Mouse (Mus musculus) heart, adult 11 months (tissue): ENCODE data around the gene Tlcd2.
"Not testable (repeated sequence)": the region's sequence is repeated elsewhere in the genome, so short reads cannot be mapped to it uniquely, and the experiment has no call there.

Source experiments
- DNase-seq: peaks from one replicate; pipeline ENCODE4 v3.0.0; 2022

Gene Tlcd2

GRCm38 (mm10) chr11:75450304-75450908 is 11.1 kb upstream of the Tlcd2 start:
- peak; percentile 85 for DNase-seq

GRCm38 (mm10) chr11:75450936-75451335 is 10.6 kb upstream of the Tlcd2 start:
- DNase-seq: peak; percentile 92

- peak; percentile 91 for DNase-seq
These were observed 9.4 kb upstream of the Tlcd2 start for GRCm38 (mm10) chr11:75452081-75452480.

- peak; percentile 90 for DNase-seq
These were observed 8.5 kb upstream of the Tlcd2 start for GRCm38 (mm10) chr11:75452812-75453557.

- peak; percentile 99 for DNase-seq
These were observed 7.3 kb upstream of the Tlcd2 start, which contains the start of gene Wdr81 for GRCm38 (mm10) chr11:75453991-75454930. Gene Wdr81 (minus strand): TSS chr11:75454717.

GRCm38 (mm10) chr11:75455041-75455736 is 6.3 kb upstream of the Tlcd2 start:
- peak; percentile 93 for DNase-seq

- not testable (repeated sequence) for DNase-seq
These were observed 5.5 kb upstream of the Tlcd2 start for GRCm38 (mm10) chr11:75455971-75456370.

- no peak for DNase-seq
These were observed 5.1 kb upstream of the Tlcd2 start for GRCm38 (mm10) chr11:75456440-75456871.

- peak; percentile 90 for DNase-seq
These were observed 3.3 kb upstream of the Tlcd2 start for GRCm38 (mm10) chr11:75458169-75458568.

GRCm38 (mm10) chr11:75458628-75459041 is 2.9 kb upstream of the Tlcd2 start:
- DNase-seq: peak; percentile 98

- peak; percentile 97 for DNase-seq
These were observed 2.3 kb upstream of the Tlcd2 start for GRCm38 (mm10) chr11:75459141-75459711.

- no peak for DNase-seq
These were observed 1.8 kb upstream of the Tlcd2 start for GRCm38 (mm10) chr11:75459751-75460102.

- peak; percentile 100 for DNase-seq
These were observed 1.2 kb upstream of the Tlcd2 start for GRCm38 (mm10) chr11:75460103-75460843.

GRCm38 (mm10) chr11:75461743-75462252 is 283 bp downstream of the Tlcd2 start:
- DNase-seq: no peak

GRCm38 (mm10) chr11:75462253-75462783 is 803 bp downstream of the Tlcd2 start:
- peak; percentile 100 for DNase-seq

GRCm38 (mm10) chr11:75462865-75463336 is 1.4 kb downstream of the Tlcd2 start:
- DNase-seq: peak; percentile 99

- DNase-seq: peak; percentile 95
These were observed 2.1 kb downstream of the Tlcd2 start for GRCm38 (mm10) chr11:75463624-75464023.

GRCm38 (mm10) chr11:75464417-75464816 is 2.9 kb downstream of the Tlcd2 start:
- no peak for DNase-seq

GRCm38 (mm10) chr11:75465051-75465450 is 3.5 kb downstream of the Tlcd2 start:
- no peak for DNase-seq

- no peak for DNase-seq
These were observed 5.4 kb downstream of the Tlcd2 start for GRCm38 (mm10) chr11:75466731-75467505.
